Mouse (Mus musculus) heart, embryonic 14.5 days (tissue): ENCODE results near the gene Cnot2. TPM values are rescaled to one million over a fixed set of nuclear protein-coding genes. Genes with fewer than 3 reads are reported as not detected.

ENCODE experiments used
- ATAC-seq: fragments of 200-750 bp; cut with Nextera tagmentation; 2 replicates; pipeline ENCODE4 v1.8.0; 2017; ENCODE audit warnings: low read depth, moderate TSS enrichment; ENCODE audit not compliant: insufficient number of reproducible peaks, insufficient read depth, low FRiP score
- H3K27ac ChIP-seq, 2 experiments: fragments of 200-500 bp in 1 of 2; fragments of 300-500 bp in 1 of 2; sonication (generic) in 1 of 2; replicated peaks in 1 of 2; 2 replicates each; pipeline ENCODE4 v1.5.1; 2012 to 2014; ENCODE audit warnings: low read depth in 2 of 2, low read length in 2 of 2, control low read depth in 1 of 2, mild to moderate bottlenecking in 1 of 2, mixed read lengths in 1 of 2; ENCODE audit not compliant: control insufficient read depth in 1 of 2, insufficient read depth in 1 of 2
- H3K27me3 ChIP-seq: fragments of 300-500 bp; sonication (generic); 2 replicates; pipeline ENCODE4 v1.6.1; 2014; ENCODE audit warnings: mild to moderate bottlenecking, low read length, control low read depth; ENCODE audit not compliant: control insufficient read depth, insufficient read depth
- H3K36me3 ChIP-seq: fragments of 300-500 bp; sonication (generic); 2 replicates; pipeline ENCODE4 v1.6.1; 2014; ENCODE audit warnings: mild to moderate bottlenecking, control low read depth, low read length, mixed read lengths; ENCODE audit not compliant: control insufficient read depth, insufficient read depth
- H3K4me1 ChIP-seq, 2 experiments: fragments of 200-500 bp in 1 of 2; fragments of 300-500 bp in 1 of 2; sonication (generic) in 1 of 2; 2 replicates each; pipeline ENCODE4 v1.6.1; 2012 to 2014; ENCODE audit warnings: low read length in 2 of 2, control low read depth in 1 of 2, mixed read lengths in 1 of 2; ENCODE audit not compliant: control insufficient read depth in 2 of 2, insufficient read depth in 2 of 2
- H3K4me2 ChIP-seq: fragments of 300-500 bp; sonication (generic); 2 replicates; pipeline ENCODE4 v1.6.1; 2014; ENCODE audit warnings: mild to moderate bottlenecking, low read length
- H3K4me3 ChIP-seq, 2 experiments: fragments of 200-500 bp in 1 of 2; fragments of 300-500 bp in 1 of 2; sonication (generic) in 1 of 2; 2 replicates each; pipeline ENCODE4 v1.5.1; 2012 to 2014; ENCODE audit warnings: low read length in 2 of 2, mild to moderate bottlenecking in 2 of 2, control low read depth in 1 of 2, low read depth in 1 of 2, moderate library complexity in 1 of 2; ENCODE audit not compliant: control insufficient read depth in 1 of 2, insufficient read depth in 1 of 2
- H3K9ac ChIP-seq: fragments of 300-500 bp; sonication (generic); 2 replicates; pipeline ENCODE4 v1.6.1; 2014; ENCODE audit warnings: mild to moderate bottlenecking, low read length
- H3K9me3 ChIP-seq: fragments of 300-500 bp; sonication (generic); 2 replicates; pipeline ENCODE4 v1.6.1; 2016; ENCODE audit warnings: low read length, control low read depth; ENCODE audit not compliant: control insufficient read depth
- WGBS: fragments of 180-500 bp; shearing (Covaris S2); extraction: QIAGEN DNeasy Blood & Tissue Kit; methylation state at CpG from one replicate; pipeline ENCODE4 v1.1.7; 2014; 5-methylcytosine and 5-hydroxymethylcytosine counted together
- polyA plus RNA-seq: library from polyadenylated mRNA; unstranded; fragments of >200 nt; fragmentation: Nextera tagmentation; extraction: Ambion mirVana; gene quantifications from 2 replicates; pipeline ENCODE4 v1.2.1, GENCODE M21; 2014

Gene Cnot2
- polyA plus RNA-seq, 1 experiment from 2014 or later = 78.2 TPM

DNA sequence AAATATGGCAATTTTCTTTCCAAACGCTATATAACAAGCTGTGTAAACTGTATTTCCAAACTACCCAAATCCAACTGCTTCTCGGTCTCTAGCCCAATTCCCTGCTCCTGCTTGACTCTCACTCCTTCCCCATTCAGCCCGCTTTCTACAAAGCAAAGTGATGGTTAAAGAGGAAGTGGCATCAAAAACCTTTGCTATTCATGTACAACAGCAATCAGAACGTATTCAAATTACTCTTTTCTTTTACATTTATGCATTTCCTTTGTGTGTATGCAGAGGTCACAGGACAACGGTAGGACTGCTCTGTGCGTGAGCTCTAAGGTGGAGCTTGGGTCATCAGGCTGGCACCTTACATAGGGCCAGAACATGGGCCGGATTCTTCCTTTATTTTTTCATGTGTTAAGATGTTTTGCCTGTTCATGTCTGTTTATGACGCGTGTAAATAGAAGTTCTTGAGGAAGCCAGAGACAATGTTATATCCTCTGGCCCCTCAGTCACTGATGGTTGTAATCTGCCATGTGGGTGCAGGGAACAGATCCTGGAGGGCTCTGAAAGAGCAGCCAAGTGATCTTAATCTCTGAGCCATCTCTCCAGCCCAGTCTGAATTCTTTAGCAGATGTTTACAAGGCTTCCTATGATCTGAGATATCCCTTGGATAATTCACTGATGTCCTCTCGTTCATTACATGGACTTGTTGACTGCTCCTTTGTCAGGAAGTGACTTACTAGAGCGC, 68.6 kb downstream of the Cnot2 start:
- no peak overlapping the region for H3K9ac ChIP-seq
- no peaks in the 10 kb centered on the region for H3K4me1 ChIP-seq
- H3K27ac ChIP-seq = no peak overlapping the region
- ATAC-seq = no peak
- H3K4me3 ChIP-seq = no peak overlapping the region
- 0 out of 2 replicates have a peak, but pooled peaks cover 4% of the 10 kb centered on the region for H3K36me3 ChIP-seq
- H3K4me2 ChIP-seq = no peak overlapping the region
- H3K27me3 ChIP-seq = no peaks in the 10 kb centered on the region
- WGBS = 91% methylated on average over 11 of the region's 11 CpGs
- H3K9me3 ChIP-seq = no peaks in the 10 kb centered on the region

DNA sequence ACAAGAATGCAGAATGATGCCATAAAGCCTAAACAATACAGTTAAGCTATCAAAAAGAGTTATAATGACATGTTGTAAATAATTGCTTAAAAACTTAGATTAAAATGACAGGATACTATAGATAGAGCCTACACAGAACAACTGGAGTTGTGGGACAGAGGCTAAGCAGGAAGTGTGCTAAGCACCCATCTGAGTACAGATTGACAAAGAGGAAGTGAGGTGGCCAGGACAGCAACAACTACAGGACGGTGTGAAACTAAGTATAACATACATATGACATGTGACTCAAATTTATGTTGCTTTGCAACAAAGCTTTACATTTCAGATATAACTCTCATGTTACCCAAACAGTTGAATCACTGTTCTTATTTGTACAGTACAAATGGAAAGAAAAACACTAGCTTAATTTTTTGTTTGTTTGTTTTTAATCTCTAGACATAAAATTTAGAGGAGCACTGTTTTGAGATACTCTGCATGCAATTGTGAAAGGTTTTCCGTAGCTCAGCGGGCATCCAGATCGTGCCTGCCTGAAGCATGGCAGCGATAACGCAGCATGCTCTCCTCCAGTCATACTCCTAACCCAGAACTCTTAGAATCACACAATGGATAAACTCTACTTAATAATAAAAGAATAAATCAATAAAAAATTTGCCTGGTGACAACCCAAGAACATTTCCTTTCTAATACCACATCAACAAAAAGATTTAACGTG, 75.9 kb downstream of the Cnot2 start:
- 81% methylated on average over 7 of the region's 7 CpGs for WGBS
- no peak overlapping the region for H3K4me3 ChIP-seq

DNA sequence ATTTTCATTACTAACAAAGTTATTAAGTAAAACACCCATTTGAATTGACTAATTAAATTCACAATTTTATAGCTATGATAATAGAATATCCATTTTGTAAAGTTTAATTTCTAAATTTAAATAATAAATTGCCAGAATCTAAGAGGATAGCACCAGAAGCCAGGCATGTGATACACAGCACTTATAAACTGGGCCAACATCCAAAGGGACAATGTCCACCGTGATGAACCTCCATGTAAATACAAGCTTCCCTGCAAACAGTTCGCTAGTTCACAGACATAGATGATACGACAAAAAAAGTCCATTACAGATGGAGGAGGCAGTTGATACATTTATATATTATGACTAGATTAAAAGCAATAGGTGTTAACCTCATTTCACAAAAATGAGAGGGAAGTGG, 88.5 kb downstream of the Cnot2 start:
- Histone ChIP-seq H3K4me3 (no peak overlapping the region), H3K9me3 (no peaks in the 10 kb centered on the region), H3K4me2 (no peak overlapping the region), H3K36me3 (peaks cover 77% of the 10 kb centered on the region), H3K4me1 (no peaks in the 10 kb centered on the region), H3K9ac (no peak overlapping the region), H3K27me3 (no peaks in the 10 kb centered on the region), H3K27ac (no peak overlapping the region)
- no peak for ATAC-seq
- WGBS = 90% methylated on average over 3 of the region's 3 CpGs

More for the DNA sequence above, 75.9 kb downstream of the Cnot2 start:
- no peak overlapping the region for H3K4me2 ChIP-seq
- no peak overlapping the region for H3K9ac ChIP-seq
- no peaks in the 10 kb centered on the region for H3K9me3 ChIP-seq
- H3K36me3 ChIP-seq = peaks cover 11% of the 10 kb centered on the region
- no peaks in the 10 kb centered on the region for H3K27me3 ChIP-seq
- H3K4me1 ChIP-seq = no peaks in the 10 kb centered on the region
- H3K27ac ChIP-seq = no peak overlapping the region
- no peak for ATAC-seq

DNA sequence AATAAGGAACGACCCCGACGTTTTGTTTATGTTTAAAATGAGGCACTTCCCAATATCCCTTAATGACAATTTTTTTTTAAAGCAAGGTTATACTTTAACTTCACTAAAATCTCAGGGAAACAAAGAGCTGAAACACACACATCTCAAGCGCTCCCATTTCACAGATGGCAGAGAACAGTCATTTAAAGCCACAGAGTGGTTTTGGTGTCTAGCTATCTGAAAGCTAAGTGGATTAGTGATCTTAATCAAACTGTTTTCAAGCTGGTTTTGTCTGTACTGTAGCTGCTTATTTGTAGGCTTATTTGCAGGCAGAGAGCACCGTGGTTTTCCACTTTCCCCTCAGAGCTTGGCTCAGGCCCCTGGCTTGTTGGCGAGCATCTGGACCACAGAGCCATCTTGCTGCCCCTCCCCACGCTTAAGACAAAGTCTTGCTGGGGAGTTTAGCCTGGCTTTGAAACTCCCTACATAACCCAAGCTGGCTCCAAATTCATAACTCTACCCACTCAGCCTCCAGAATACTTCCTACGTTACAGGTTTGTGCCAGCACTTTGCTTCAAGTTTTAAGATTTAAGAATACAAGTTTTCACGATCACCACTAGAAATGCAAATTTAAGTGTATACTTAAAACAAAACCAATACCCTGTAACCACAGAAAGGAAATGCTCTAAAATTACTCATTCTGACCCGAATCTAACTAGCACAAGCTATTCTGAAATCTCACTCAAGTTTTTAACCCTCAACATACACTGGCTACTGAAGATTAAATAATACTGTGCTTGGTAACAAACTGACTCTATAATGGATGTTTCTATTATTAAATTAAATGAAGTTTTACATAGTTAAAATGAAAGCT, 94.2 kb downstream of the Cnot2 start:
- WGBS = 89% methylated on average over 10 of the region's 10 CpGs

DNA sequence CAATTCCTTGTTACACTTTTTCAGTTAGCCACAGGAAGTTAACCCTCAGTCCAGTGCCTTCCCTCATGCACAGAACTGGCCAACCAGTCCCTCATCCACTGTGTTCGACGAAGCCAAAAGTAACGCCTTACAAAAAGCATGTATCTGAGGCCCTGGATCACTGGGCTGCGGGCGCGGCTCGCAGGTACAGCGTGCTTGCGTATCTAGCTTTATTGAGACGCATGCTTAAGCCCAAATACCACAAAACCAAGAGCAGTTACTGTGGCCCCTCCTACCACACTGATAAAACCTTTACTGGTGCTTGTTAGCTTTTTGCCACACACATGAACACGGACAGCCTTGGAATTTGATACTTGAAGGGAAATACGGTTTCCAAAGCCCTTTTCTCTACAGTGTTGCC, 99.4 kb downstream of the Cnot2 start:
- ATAC-seq = no peak
- no peaks in the 10 kb centered on the region for H3K27me3 ChIP-seq
- no peaks in the 10 kb centered on the region for H3K4me1 ChIP-seq
- peaks cover 53% of the 10 kb centered on the region for H3K36me3 ChIP-seq
- H3K4me3 ChIP-seq = no peak overlapping the region
- H3K9me3 ChIP-seq = peaks cover 3% of the 10 kb centered on the region; the same call in 1 of the 2 replicates
- H3K9ac ChIP-seq = no peak overlapping the region
- no peak overlapping the region for H3K4me2 ChIP-seq
- H3K27ac ChIP-seq = no peak overlapping the region
- WGBS = 88% methylated on average over 12 of the region's 12 CpGs

More for the DNA sequence above, 94.2 kb downstream of the Cnot2 start:
- no peaks in the 10 kb centered on the region for H3K9me3 ChIP-seq
- no peak overlapping the region for H3K9ac ChIP-seq
- H3K4me1 ChIP-seq = no peaks in the 10 kb centered on the region
- H3K4me3 ChIP-seq = no peak overlapping the region
- H3K27me3 ChIP-seq = no peaks in the 10 kb centered on the region
- H3K36me3 ChIP-seq = peaks cover 73% of the 10 kb centered on the region
- no peak overlapping the region for H3K4me2 ChIP-seq
- no peak for ATAC-seq
- H3K27ac ChIP-seq = no peak overlapping the region

DNA sequence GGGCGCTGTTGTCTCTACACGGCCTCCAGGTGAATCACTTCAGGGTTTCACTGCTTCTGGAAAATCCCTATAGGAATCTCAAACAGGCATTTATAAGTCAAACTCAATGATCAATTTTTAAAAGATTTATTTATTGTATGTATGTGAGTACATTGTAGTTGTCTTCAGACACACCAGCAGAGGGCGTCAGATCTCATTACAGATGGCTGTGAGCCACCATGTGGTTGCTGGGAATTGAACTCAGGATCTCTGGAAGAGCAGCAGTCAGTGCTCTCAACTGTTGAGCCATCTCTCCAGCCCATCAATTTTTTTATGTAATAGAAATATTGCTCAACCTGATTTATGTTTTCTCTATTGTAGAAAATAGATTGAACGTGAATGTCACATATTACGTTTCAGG, 100.3 kb downstream of the Cnot2 start:
- Histone ChIP-seq H3K4me1 (no peaks in the 10 kb centered on the region), H3K9ac (no peak overlapping the region), H3K4me3 (no peak overlapping the region), H3K4me2 (no peak overlapping the region), H3K9me3 (peaks cover 6% of the 10 kb centered on the region; the same call in 1 of the 2 replicates), H3K27ac (no peak overlapping the region), H3K36me3 (peaks cover 44% of the 10 kb centered on the region), H3K27me3 (no peaks in the 10 kb centered on the region)
- ATAC-seq = no peak
- 90% methylated on average over 5 of the region's 5 CpGs for WGBS

DNA sequence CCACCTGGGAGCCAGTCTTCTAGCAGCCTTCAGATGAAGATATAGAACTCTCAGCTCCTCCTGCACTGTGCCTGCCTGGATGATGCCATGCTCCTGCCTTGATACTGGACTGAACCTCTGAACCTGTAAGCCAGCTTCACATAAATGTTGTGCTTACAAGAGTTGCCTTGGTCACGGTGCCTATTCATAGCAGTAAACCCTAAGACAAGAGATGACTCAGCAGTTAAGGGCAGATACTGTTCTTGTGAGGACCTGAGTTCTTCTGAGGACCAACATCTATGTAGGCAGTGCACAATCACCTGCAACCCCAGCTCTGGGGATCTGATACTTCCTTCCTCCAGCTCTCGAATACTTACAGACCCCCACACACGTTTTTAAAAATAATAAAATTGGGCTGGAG, 104.8 kb downstream of the Cnot2 start:
- 92% methylated on average over 3 of the region's 3 CpGs for WGBS
- H3K4me2 ChIP-seq = no peak overlapping the region

More for the DNA sequence above, 104.8 kb downstream of the Cnot2 start:
- Histone ChIP-seq H3K4me1 (peaks cover 0 to 7% of the 10 kb centered on the region in 2 experiments; a peak in 2 of 4 replicates), H3K36me3 (peaks cover 11% of the 10 kb centered on the region), H3K9me3 (peaks cover 6% of the 10 kb centered on the region; the same call in 1 of the 2 replicates), H3K9ac (no peak overlapping the region), H3K27ac (no peak overlapping the region), H3K4me3 (no peak overlapping the region), H3K27me3 (peaks cover 8% of the 10 kb centered on the region)
- no peak for ATAC-seq
